Mouse (Mus musculus): ENCODE measurements at regions not wholly inside any gene's neighbourhood (a gene's known extent, or its start where the extent isn't known, plus 50 kb on each side); places are given as distances from the start of the nearest gene placed in this dataset.

DNA sequence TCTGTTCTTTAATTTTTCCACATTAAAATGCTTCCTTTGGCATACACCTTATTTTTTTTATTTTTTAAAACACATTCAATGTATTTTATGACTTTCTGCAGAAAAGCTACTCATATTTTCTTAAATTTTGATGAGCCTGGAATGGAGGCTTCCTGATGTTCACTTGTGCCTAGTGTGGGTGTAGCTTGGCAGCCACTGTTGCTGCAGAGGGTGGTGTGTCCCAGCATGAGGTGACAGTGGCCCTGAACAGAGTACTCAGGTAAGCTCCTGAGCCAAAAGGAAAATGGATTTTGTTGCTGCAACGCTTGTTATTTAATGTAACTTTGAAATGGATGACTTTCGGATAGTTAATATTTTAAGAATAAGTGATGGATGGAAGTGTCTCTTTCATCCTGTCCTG is 170.6 kb downstream of the Eipr1 start:
- 93% methylated on average over 2 of the region's 2 CpGs for WGBS
- H3K4me2 ChIP-seq (ENCODE audit: low read length), result no peak overlapping the region
- no peak overlapping the region for H3K27ac ChIP-seq (ENCODE audit: low read length)
- no peaks in the 10 kb centered on the region for H3K27me3 ChIP-seq (ENCODE audit: control insufficient read depth, insufficient read depth, low read depth, low read length)
- no peak for ATAC-seq
- H3K4me1 ChIP-seq (ENCODE audit: control insufficient read depth, insufficient read depth, low read length), result no peaks in the 10 kb centered on the region
- no peak overlapping the region for H3K9ac ChIP-seq (ENCODE audit: low read depth, low read length)
- no peak overlapping the region for H3K4me3 ChIP-seq (ENCODE audit: low read depth, low read length)
- no peaks in the 10 kb centered on the region for H3K36me3 ChIP-seq (ENCODE audit: control insufficient read depth, insufficient read depth, low read length)
- H3K9me3 ChIP-seq (replicated peaks; ENCODE audit: control insufficient read depth, low read length, poor library complexity, severe bottlenecking), result no peaks in the 10 kb centered on the region

- Histone ChIP-seq H3K9ac (ENCODE audit: low read depth, low read length) (no peak overlapping the region), H3K27me3 (ENCODE audit: control insufficient read depth, insufficient read depth, low read depth, low read length) (no peaks in the 10 kb centered on the region), H3K4me2 (ENCODE audit: low read length) (no peak overlapping the region), H3K36me3 (ENCODE audit: control insufficient read depth, insufficient read depth, low read length) (no peaks in the 10 kb centered on the region), H3K4me1 (ENCODE audit: control insufficient read depth, insufficient read depth, low read length) (no peaks in the 10 kb centered on the region), H3K9me3 (replicated peaks; ENCODE audit: control insufficient read depth, low read length, poor library complexity, severe bottlenecking) (no peaks in the 10 kb centered on the region), H3K4me3 (ENCODE audit: low read depth, low read length) (no peak overlapping the region), H3K27ac (ENCODE audit: low read length) (no peak overlapping the region)
- ATAC-seq, result no peak
- WGBS, result 85% methylated on average over 4 of the region's 4 CpGs
Observed at GRCm38 (mm10) chr12:28925206-28925605, 173.6 kb downstream of the Eipr1 start.

GRCm38 (mm10) chr12:28939936-28940335 is 188.3 kb downstream of the Eipr1 start:
- Histone ChIP-seq H3K4me2 (ENCODE audit: low read length) (no peak overlapping the region), H3K27me3 (ENCODE audit: control insufficient read depth, insufficient read depth, low read depth, low read length) (no peaks in the 10 kb centered on the region), H3K4me3 (ENCODE audit: low read depth, low read length) (no peak overlapping the region), H3K36me3 (ENCODE audit: control insufficient read depth, insufficient read depth, low read length) (no peaks in the 10 kb centered on the region), H3K27ac (ENCODE audit: low read length) (no peak overlapping the region), H3K9me3 (replicated peaks; ENCODE audit: control insufficient read depth, low read length, poor library complexity, severe bottlenecking) (no peaks in the 10 kb centered on the region), H3K4me1 (ENCODE audit: control insufficient read depth, insufficient read depth, low read length) (no peaks in the 10 kb centered on the region), H3K9ac (ENCODE audit: low read depth, low read length) (no peak overlapping the region)
- no peak for ATAC-seq
- WGBS, result 90% methylated on average over 7 of the region's 7 CpGs

DNA sequence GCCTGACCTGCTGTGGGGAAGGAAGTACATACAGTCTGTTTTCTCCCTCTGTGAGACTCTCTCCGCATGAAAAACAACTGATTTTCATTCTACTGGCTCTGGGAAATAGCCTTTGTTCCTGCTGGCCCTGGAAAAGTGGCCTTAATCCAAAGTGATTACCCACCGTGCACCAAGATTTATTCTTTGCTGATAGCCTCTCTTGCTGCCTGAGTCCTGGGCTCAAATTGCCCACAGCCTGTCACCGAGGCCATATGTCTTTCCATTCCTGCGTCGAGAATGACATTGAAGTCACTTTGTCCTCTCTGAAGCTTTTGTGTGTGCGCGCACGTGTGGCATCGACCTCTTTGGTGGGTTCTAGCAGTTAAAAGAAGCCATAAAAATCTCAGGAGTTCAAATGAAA is 197.3 kb downstream of the Eipr1 start:
- Histone ChIP-seq H3K4me2 (ENCODE audit: low read length) (no peak overlapping the region), H3K9ac (ENCODE audit: low read depth, low read length) (no peak overlapping the region), H3K27me3 (ENCODE audit: control insufficient read depth, insufficient read depth, low read depth, low read length) (no peaks in the 10 kb centered on the region), H3K27ac (ENCODE audit: low read length) (peak overlapping the region; percentile 57), H3K9me3 (replicated peaks; ENCODE audit: control insufficient read depth, low read length, poor library complexity, severe bottlenecking) (no peaks in the 10 kb centered on the region), H3K36me3 (ENCODE audit: control insufficient read depth, insufficient read depth, low read length) (no peaks in the 10 kb centered on the region), H3K4me3 (ENCODE audit: low read depth, low read length) (no peak overlapping the region), H3K4me1 (ENCODE audit: control insufficient read depth, insufficient read depth, low read length) (peaks cover 10% of the 10 kb centered on the region)
- WGBS, result 23% methylated on average over 9 of the region's 9 CpGs
- peak; percentile 39; the same call in 1 of the 2 replicates for ATAC-seq

GRCm38 (mm10) chr12:28949307-28949706 is 197.7 kb downstream of the Eipr1 start:
- Histone ChIP-seq H3K27ac (ENCODE audit: low read length) (peak overlapping the region; percentile 57), H3K9me3 (replicated peaks; ENCODE audit: control insufficient read depth, low read length, poor library complexity, severe bottlenecking) (no peaks in the 10 kb centered on the region), H3K4me1 (ENCODE audit: control insufficient read depth, insufficient read depth, low read length) (peaks cover 10% of the 10 kb centered on the region), H3K4me2 (ENCODE audit: low read length) (no peak overlapping the region), H3K27me3 (ENCODE audit: control insufficient read depth, insufficient read depth, low read depth, low read length) (no peaks in the 10 kb centered on the region), H3K9ac (ENCODE audit: low read depth, low read length) (0 out of 2 replicates have a peak overlapping the region, but pooled peaks have one; percentile 16), H3K36me3 (ENCODE audit: control insufficient read depth, insufficient read depth, low read length) (no peaks in the 10 kb centered on the region), H3K4me3 (ENCODE audit: low read depth, low read length) (no peak overlapping the region)
- no peak for ATAC-seq
- 56% methylated on average over 10 of the region's 10 CpGs for WGBS

GRCm38 (mm10) chr12:28957155-28957554 is 205.6 kb downstream of the Eipr1 start:
- Histone ChIP-seq H3K9ac (ENCODE audit: low read depth, low read length) (no peak overlapping the region), H3K36me3 (ENCODE audit: control insufficient read depth, insufficient read depth, low read length) (no peaks in the 10 kb centered on the region), H3K27me3 (ENCODE audit: control insufficient read depth, insufficient read depth, low read depth, low read length) (no peaks in the 10 kb centered on the region), H3K4me3 (ENCODE audit: low read depth, low read length) (no peak overlapping the region), H3K27ac (ENCODE audit: low read length) (no peak overlapping the region), H3K4me2 (ENCODE audit: low read length) (no peak overlapping the region), H3K4me1 (ENCODE audit: control insufficient read depth, insufficient read depth, low read length) (no peaks in the 10 kb centered on the region), H3K9me3 (replicated peaks; ENCODE audit: control insufficient read depth, low read length, poor library complexity, severe bottlenecking) (no peaks in the 10 kb centered on the region)
- 71% methylated on average over 1 of the region's 1 CpGs for WGBS
- no peak for ATAC-seq

GRCm38 (mm10) chr12:28958661-28959060 is 207.1 kb downstream of the Eipr1 start:
- H3K27ac ChIP-seq (ENCODE audit: low read length), result no peak overlapping the region
- no peaks in the 10 kb centered on the region for H3K27me3 ChIP-seq (ENCODE audit: control insufficient read depth, insufficient read depth, low read depth, low read length)
- no peak overlapping the region for H3K4me2 ChIP-seq (ENCODE audit: low read length)
- no peak for ATAC-seq
- H3K4me3 ChIP-seq (ENCODE audit: low read depth, low read length), result no peak overlapping the region
- no peak overlapping the region for H3K9ac ChIP-seq (ENCODE audit: low read depth, low read length)
- WGBS, result 75% methylated on average over 1 of the region's 1 CpGs
- H3K4me1 ChIP-seq (ENCODE audit: control insufficient read depth, insufficient read depth, low read length), result no peaks in the 10 kb centered on the region
- H3K36me3 ChIP-seq (ENCODE audit: control insufficient read depth, insufficient read depth, low read length), result no peaks in the 10 kb centered on the region
- no peaks in the 10 kb centered on the region for H3K9me3 ChIP-seq (replicated peaks; ENCODE audit: control insufficient read depth, low read length, poor library complexity, severe bottlenecking)

- 77% methylated on average over 2 of the region's 2 CpGs for WGBS
Observed at GRCm38 (mm10) chr12:28969671-28970379, 218.2 kb downstream of the Eipr1 start.

GRCm38 (mm10) chr12:28974571-28975041 is 223.0 kb downstream of the Eipr1 start:
- Histone ChIP-seq H3K9ac (ENCODE audit: low read depth, low read length) (no peak overlapping the region), H3K9me3 (replicated peaks; ENCODE audit: control insufficient read depth, low read length, poor library complexity, severe bottlenecking) (0 out of 2 replicates have a peak, but pooled peaks cover 2% of the 10 kb centered on the region), H3K4me1 (ENCODE audit: control insufficient read depth, insufficient read depth, low read length) (peaks cover 12% of the 10 kb centered on the region), H3K27ac (ENCODE audit: low read length) (peak overlapping the region; percentile 70), H3K36me3 (ENCODE audit: control insufficient read depth, insufficient read depth, low read length) (no peaks in the 10 kb centered on the region), H3K4me3 (ENCODE audit: low read depth, low read length) (no peak overlapping the region), H3K27me3 (ENCODE audit: control insufficient read depth, insufficient read depth, low read depth, low read length) (no peaks in the 10 kb centered on the region), H3K4me2 (ENCODE audit: low read length) (no peak overlapping the region)
- 6% methylated on average over 6 of the region's 6 CpGs for WGBS
- ATAC-seq, result peak; percentile 90

More at GRCm38 (mm10) chr12:28969671-28970379, 218.2 kb downstream of the Eipr1 start:
- 0 out of 2 replicates have a peak, but pooled peaks cover 2% of the 10 kb centered on the region for H3K9me3 ChIP-seq (replicated peaks; ENCODE audit: control insufficient read depth, low read length, poor library complexity, severe bottlenecking)
- no peaks in the 10 kb centered on the region for H3K36me3 ChIP-seq (ENCODE audit: control insufficient read depth, insufficient read depth, low read length)
- H3K27me3 ChIP-seq (ENCODE audit: control insufficient read depth, insufficient read depth, low read depth, low read length), result no peaks in the 10 kb centered on the region
- no peak for ATAC-seq
- peaks cover 8% of the 10 kb centered on the region for H3K4me1 ChIP-seq (ENCODE audit: control insufficient read depth, insufficient read depth, low read length)
- no peak overlapping the region for H3K4me3 ChIP-seq (ENCODE audit: low read depth, low read length)
- H3K27ac ChIP-seq (ENCODE audit: low read length), result no peak overlapping the region
- H3K4me2 ChIP-seq (ENCODE audit: low read length), result no peak overlapping the region
- no peak overlapping the region for H3K9ac ChIP-seq (ENCODE audit: low read depth, low read length)

All from midbrain, embryonic 16.5 days (tissue).